Mouse (Mus musculus) heart, adult 2 months (tissue): ENCODE results near the gene Pmfbp1. TPM values are rescaled to one million over a fixed set of nuclear protein-coding genes. Genes with fewer than 3 reads are reported as not detected.
A peak's percentile ranks its signal among the peaks of the same experiment; 100 is the strongest.

Experiments
- DNase-seq, 2 experiments: peaks; one replicate each; pipeline ENCODE4 v3.0.0; 2021
- H3K27ac ChIP-seq: fragments of 200-600 bp; 2 replicates; pipeline ENCODE4 v1.8.1; 2022
- H3K27me3 ChIP-seq: fragments of 200-500 bp; 2 replicates; pipeline ENCODE4 v1.6.1; 2012; ENCODE audit warnings: mild to moderate bottlenecking, low read length, inconsistent platforms, mixed read lengths; ENCODE audit not compliant: control insufficient read depth, insufficient read depth
- H3K36me3 ChIP-seq: fragments of 200-500 bp; 2 replicates; pipeline ENCODE4 v1.6.1; 2012; ENCODE audit warnings: low read length, inconsistent platforms; ENCODE audit not compliant: control insufficient read depth, insufficient read depth
- H3K4me1 ChIP-seq: fragments of 200-500 bp; 2 replicates; pipeline ENCODE4 v1.6.1; 2011; ENCODE audit warnings: low read length; ENCODE audit not compliant: control insufficient read depth, insufficient read depth
- H3K4me3 ChIP-seq: fragments of 200-600 bp; 2 replicates; pipeline ENCODE4 v1.8.1; 2022
- H3K79me2 ChIP-seq: fragments of 200-500 bp; replicated peaks from 2 replicates; pipeline ENCODE4 v1.6.1; 2012; ENCODE audit warnings: mild to moderate bottlenecking, inconsistent platforms, low read length, moderate library complexity, mixed read lengths; ENCODE audit not compliant: control insufficient read depth, insufficient read depth
- H3K9ac ChIP-seq: fragments of 200-500 bp; 2 replicates; pipeline ENCODE4 v1.6.1; 2012; ENCODE audit warnings: low read depth, mild to moderate bottlenecking, control low read depth, inconsistent platforms, low read length, mixed read lengths
- CTCF ChIP-seq: fragments of 200-600 bp; IDR thresholded peaks from 2 replicates; pipeline ENCODE4 v1.8.1; 2022; ENCODE audit warnings: antibody characterized with exemption, mild to moderate bottlenecking, moderate library complexity
- EP300 ChIP-seq: fragments of 200-500 bp; IDR thresholded peaks from 2 replicates; pipeline ENCODE4 v1.6.1; 2011; ENCODE audit warnings: low read depth, low read length, control low read depth; ENCODE audit not compliant: insufficient read depth
- POLR2A ChIP-seq: fragments of 200-500 bp; IDR thresholded peaks from 2 replicates; pipeline ENCODE4 v1.6.1; 2011; ENCODE audit warnings: mild to moderate bottlenecking, low read depth, low read length, control low read depth; ENCODE audit not compliant: insufficient read depth
- WGBS: fragments of 180-500 bp; shearing (Covaris S2); methylation state at CpG from one replicate; pipeline ENCODE4 v1.1.7; 2018; 5-methylcytosine and 5-hydroxymethylcytosine counted together
- intact Hi-C: fragments of 180-260 bp; cut with DNase I; formaldehyde crosslinking; loops from one replicate; pipeline ENCODE4 v1.15.1; 2025
- polyA plus RNA-seq: library from polyadenylated mRNA; depleted of rRNA; stranded (reverse); fragments of >200 nt; gene quantifications from 2 replicates; pipeline ENCODE4 v1.2.3, GENCODE M21; 2012
- total RNA-seq, 2 experiments: library from RNA; stranded (reverse); gene quantifications; 2 replicates each; pipeline ENCODE4 v1.2.3; 2021

Pmfbp1 gene
- total and polyA plus RNA-seq, 3 experiments: not detected

DNA sequence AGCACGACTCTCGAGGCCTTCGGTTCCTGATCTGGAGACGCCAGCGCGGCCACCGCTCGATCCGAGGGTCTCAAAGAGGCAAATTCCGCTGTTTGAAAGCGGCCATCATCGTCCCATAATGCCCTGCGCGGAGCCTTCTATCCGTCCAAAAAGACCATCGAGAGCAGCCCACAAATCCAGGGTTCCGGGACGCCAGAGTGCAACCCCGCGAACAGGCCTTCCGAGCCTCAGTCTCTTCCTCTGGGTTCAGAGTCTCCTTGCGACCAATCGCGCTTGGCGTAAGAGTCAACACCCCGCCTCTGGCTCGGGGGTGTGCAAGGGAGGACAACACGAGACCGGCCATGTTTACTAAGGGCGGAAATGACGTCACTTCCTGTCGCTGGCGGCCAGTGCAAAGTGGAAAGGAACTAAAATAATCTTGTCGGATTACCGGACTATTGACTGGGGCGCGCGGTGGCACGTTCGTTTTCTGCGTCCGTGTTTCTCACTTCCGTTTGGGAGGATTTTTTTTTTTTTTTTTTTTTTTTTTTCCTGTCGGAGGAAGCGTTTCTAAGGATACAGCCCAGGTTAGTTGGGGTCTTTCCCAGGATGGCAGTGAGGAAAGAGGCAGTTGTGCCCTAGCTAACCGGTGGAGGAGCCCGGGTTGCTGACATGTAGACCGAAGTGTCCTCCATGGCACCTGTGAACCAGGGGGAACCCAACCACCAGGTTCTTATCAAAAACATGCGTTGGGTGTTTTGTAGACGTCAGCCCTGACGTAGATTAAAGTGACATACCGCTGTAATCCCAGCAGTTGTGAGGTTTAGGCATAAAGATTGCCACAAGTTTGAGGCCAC lies 71.9 kb downstream of the Pmfbp1 start, which contains the start of the genes Dhx38 and Txnl4b:
TSS of gene Dhx38 (minus strand) at position 364 of the 836 bp plus-strand sequence.
TSS of gene Txnl4b (plus strand) at position 395 of the 836 bp plus-strand sequence.
- Histone ChIP-seq H3K79me2 (no peaks in the 10 kb centered on the region), H3K4me1 (no peaks in the 10 kb centered on the region), H3K27ac (peak within 1 kb of the TSS; percentile 92), H3K36me3 (no peaks in the 10 kb centered on the region; the same call in 1 of the 2 replicates), H3K9ac (peak within 1 kb of the TSS; percentile 81), H3K4me3 (peak within 1 kb of the TSS; percentile 84), H3K27me3 (no peaks in the 10 kb centered on the region)
- no peak for TF ChIP-seq POLR2A
- TF ChIP-seq EP300: peak; percentile 88
- TF ChIP-seq CTCF: no peak
- peak; percentile 97 to 99 for DNase-seq
- intact Hi-C loops: loop anchor here (1.0 to 10.0 kb wide), 4 partner anchors 43 to 1981 kb away; partner anchors contain the start of genes Ap1g1, Dhodh, Phlpp2 and Psmd7
- WGBS: under 1% methylated on average over 52 of the region's 52 CpGs

DNA sequence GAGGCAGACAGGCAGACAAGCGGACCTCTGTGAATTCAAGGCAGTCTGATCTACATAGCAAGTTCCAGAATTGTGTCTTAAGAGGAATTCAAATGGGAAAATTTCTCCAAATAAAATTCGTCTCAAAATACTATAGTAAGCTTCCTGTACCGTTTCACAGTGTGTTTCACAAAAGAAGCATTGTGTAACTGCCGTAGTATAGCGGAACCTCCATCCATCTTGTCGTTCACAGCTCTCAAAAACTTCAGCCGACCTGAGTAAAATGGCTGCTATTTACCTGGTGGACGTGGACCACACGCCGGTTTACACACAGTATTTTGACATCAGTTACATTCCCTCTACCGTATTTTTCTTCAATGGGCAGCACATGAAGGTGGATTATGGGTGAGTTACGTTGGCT lies 77.3 kb downstream of the Pmfbp1 start:
- WGBS: 88% methylated on average over 12 of the region's 12 CpGs
- H3K9ac ChIP-seq: no peak overlapping the region
- no peaks in the 10 kb centered on the region for H3K79me2 ChIP-seq
- no peak overlapping the region for H3K4me3 ChIP-seq
- intact Hi-C loops: no loop called here
- H3K27me3 ChIP-seq: no peaks in the 10 kb centered on the region
- no peaks in the 10 kb centered on the region for H3K36me3 ChIP-seq
- no peak overlapping the region for H3K27ac ChIP-seq
- no peak for TF ChIP-seq CTCF
- no peak for TF ChIP-seq POLR2A
- TF ChIP-seq EP300: no peak
- H3K4me1 ChIP-seq: no peaks in the 10 kb centered on the region
- no peak for DNase-seq

DNA sequence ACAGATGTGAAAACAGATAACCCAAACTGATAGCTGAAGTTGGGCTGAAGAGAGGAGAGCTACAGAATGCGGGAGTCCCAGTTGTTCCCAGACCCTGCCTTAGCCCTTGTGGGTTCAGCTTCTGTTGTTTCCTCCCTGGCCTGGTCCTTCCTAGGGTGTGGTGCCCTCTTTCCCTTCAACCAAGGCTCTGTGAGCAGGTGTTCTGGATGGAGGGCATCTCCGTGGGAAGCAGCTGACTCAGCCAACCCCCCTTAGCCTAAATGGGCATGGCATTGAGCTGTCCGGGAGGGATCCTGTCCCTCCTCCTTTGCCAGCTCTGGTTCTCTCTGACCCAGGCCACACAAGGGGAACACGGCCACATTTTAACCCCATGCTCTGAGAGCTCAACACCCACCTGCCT lies 82.5 kb downstream of the Pmfbp1 start:
- H3K9ac ChIP-seq: no peak overlapping the region
- H3K27me3 ChIP-seq: no peaks in the 10 kb centered on the region
- no peaks in the 10 kb centered on the region for H3K79me2 ChIP-seq
- WGBS: 64% methylated on average over 4 of the region's 4 CpGs
- intact Hi-C loops: no loop called here
- TF ChIP-seq CTCF (no peak), EP300 (no peak), POLR2A (no peak)
- H3K4me1 ChIP-seq: no peaks in the 10 kb centered on the region
- H3K27ac ChIP-seq: no peak overlapping the region
- no peak overlapping the region for H3K4me3 ChIP-seq
- no peaks in the 10 kb centered on the region for H3K36me3 ChIP-seq
- DNase-seq: no peak

DNA sequence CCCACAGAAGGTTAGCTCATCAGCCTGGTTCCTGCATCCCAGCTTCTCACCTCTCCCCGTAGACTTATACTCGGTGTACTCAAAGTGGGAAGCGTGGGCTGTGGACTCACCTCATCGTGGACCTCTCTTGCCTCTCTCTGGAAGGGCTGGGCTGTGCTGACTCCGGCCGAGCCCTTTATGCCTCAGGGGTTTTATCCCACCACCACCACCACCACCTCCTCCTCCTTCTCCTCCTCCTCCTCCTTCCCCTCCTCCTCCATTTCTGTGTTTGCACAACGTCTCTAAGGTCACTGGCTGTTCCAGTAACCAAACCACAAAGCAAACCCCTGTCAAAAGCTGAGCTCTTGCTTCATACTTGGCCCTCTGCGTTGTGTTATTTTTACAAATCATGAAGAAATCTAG lies 85.1 kb downstream of the Pmfbp1 start, which contains the start of gene Hp:
TSS of gene Hp (minus strand) at position 273 of the 402 bp plus-strand sequence.
- TF ChIP-seq CTCF (no peak), POLR2A (no peak), EP300 (no peak)
- 65% methylated on average over 8 of the region's 8 CpGs for WGBS
- no peaks in the 10 kb centered on the region for H3K36me3 ChIP-seq
- no peak within 1 kb of the TSS for H3K4me3 ChIP-seq
- no peaks in the 10 kb centered on the region for H3K4me1 ChIP-seq
- DNase-seq: no peak
- intact Hi-C loops: no loop called here
- H3K79me2 ChIP-seq: no peaks in the 10 kb centered on the region
- H3K27me3 ChIP-seq: no peaks in the 10 kb centered on the region
- no peak within 1 kb of the TSS for H3K27ac ChIP-seq
- H3K9ac ChIP-seq: no peak within 1 kb of the TSS

GRCm38 (mm10) chr8:109584293-109584692 lies 90.5 kb downstream of the Pmfbp1 start:
- Histone ChIP-seq H3K9ac (no peak overlapping the region), H3K36me3 (no peaks in the 10 kb centered on the region), H3K4me1 (no peaks in the 10 kb centered on the region), H3K4me3 (no peak overlapping the region), H3K79me2 (no peaks in the 10 kb centered on the region), H3K27ac (no peak overlapping the region), H3K27me3 (no peaks in the 10 kb centered on the region)
- TF ChIP-seq CTCF (no peak), POLR2A (no peak), EP300 (no peak)
- 78% methylated on average over 4 of the region's 4 CpGs for WGBS
- DNase-seq: no peak
- intact Hi-C loops: no loop called here

GRCm38 (mm10) chr8:109584830-109585229 lies 91.0 kb downstream of the Pmfbp1 start:
- Histone ChIP-seq H3K4me1 (no peaks in the 10 kb centered on the region), H3K9ac (no peak overlapping the region), H3K36me3 (no peaks in the 10 kb centered on the region), H3K79me2 (no peaks in the 10 kb centered on the region), H3K4me3 (no peak overlapping the region), H3K27ac (no peak overlapping the region), H3K27me3 (no peaks in the 10 kb centered on the region)
- no peak for TF ChIP-seq CTCF
- TF ChIP-seq EP300: no peak
- TF ChIP-seq POLR2A: no peak
- 87% methylated on average over 3 of the region's 3 CpGs for WGBS
- no peak for DNase-seq
- intact Hi-C loops: no loop called here
